Mouse (Mus musculus): ENCODE results near the gene Rnpep. TPM values are rescaled to one million over a fixed set of nuclear protein-coding genes. Genes with fewer than 3 reads are reported as not detected.
"Not testable (repeated sequence)": the region's sequence is repeated elsewhere in the genome, so short reads cannot be mapped to it uniquely, and the experiment has no call there.

The Rnpep gene
- polyA plus RNA-seq, 1 experiment from 2014 or later, result 20.0 TPM

DNA sequence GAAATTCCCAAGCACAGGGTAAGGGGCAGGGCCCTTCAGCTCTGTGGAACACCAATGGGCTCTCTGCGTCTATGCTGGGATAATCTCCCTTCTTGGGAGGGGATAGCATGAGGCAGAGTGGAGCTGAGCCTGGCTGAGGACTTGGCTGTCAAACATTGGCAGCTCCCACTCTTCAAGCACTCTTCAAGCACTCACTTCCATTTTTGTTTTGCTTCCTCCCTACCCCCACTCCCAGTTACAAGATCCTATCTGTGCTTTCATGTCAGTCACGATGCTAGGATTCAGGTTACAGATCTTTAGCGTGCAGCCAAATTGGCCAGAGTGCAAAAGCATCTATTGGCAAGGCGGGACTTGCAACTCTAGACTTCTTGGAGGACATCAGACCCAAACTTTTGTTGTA is 31.0 kb downstream of the Rnpep start:
- Histone ChIP-seq H3K27me3 (ENCODE audit: insufficient read depth, low read length) (no peaks in the 10 kb centered on the region), H3K4me1 (ENCODE audit: insufficient read depth) (peaks cover 23% of the 10 kb centered on the region), H3K9me3 (ENCODE audit: low read length) (no peaks in the 10 kb centered on the region), H3K4me2 (ENCODE audit: low read depth, low read length) (no peak overlapping the region), H3K4me3 (ENCODE audit: low read depth, low read length) (no peak overlapping the region), H3K27ac (ENCODE audit: low read depth) (no peak overlapping the region), H3K36me3 (replicated peaks; ENCODE audit: insufficient read depth, low read length) (no peaks in the 10 kb centered on the region), H3K9ac (replicated peaks) (no peak overlapping the region)
- no peak for DNase-seq
- TF ChIP-seq EP300 (IDR thresholded peaks at IDR 0.05; ENCODE audit: low read depth) (no peak), CTCF (IDR thresholded peaks at IDR 0.05; ENCODE audit: low read depth) (no peak)
- no peak for ATAC-seq
- 45% methylated on average over 4 of the region's 4 CpGs for WGBS (ENCODE audit: insufficient replicate concordance)

- DNase-seq (no peak), ATAC-seq (no peak)
- Histone ChIP-seq H3K4me2 (ENCODE audit: low read depth, low read length) (no peak overlapping the region), H3K27ac (ENCODE audit: low read depth) (no peak overlapping the region), H3K9me3 (ENCODE audit: low read length) (no peaks in the 10 kb centered on the region), H3K36me3 (replicated peaks; ENCODE audit: insufficient read depth, low read length) (no peaks in the 10 kb centered on the region), H3K9ac (replicated peaks) (no peak overlapping the region), H3K4me1 (ENCODE audit: insufficient read depth) (peaks cover 23% of the 10 kb centered on the region), H3K4me3 (ENCODE audit: low read depth, low read length) (no peak overlapping the region), H3K27me3 (ENCODE audit: insufficient read depth, low read length) (no peaks in the 10 kb centered on the region)
- TF ChIP-seq EP300 (IDR thresholded peaks at IDR 0.05; ENCODE audit: low read depth), result no peak
- TF ChIP-seq CTCF (IDR thresholded peaks at IDR 0.05; ENCODE audit: low read depth), result no peak
- WGBS (ENCODE audit: insufficient replicate concordance), result 81% methylated on average over 8 of the region's 8 CpGs
These were observed 32.5 kb downstream of the Rnpep start for GRCm38 (mm10) chr1:135251405-135251804.

GRCm38 (mm10) chr1:135250706-135251105 is 33.2 kb downstream of the Rnpep start:
- H3K4me2 ChIP-seq (ENCODE audit: low read depth, low read length), result peak overlapping the region; percentile 35
- H3K27me3 ChIP-seq (ENCODE audit: insufficient read depth, low read length), result no peaks in the 10 kb centered on the region
- no peak overlapping the region for H3K4me3 ChIP-seq (ENCODE audit: low read depth, low read length)
- ATAC-seq, result peak; percentile 93
- H3K36me3 ChIP-seq (replicated peaks; ENCODE audit: insufficient read depth, low read length), result no peaks in the 10 kb centered on the region
- H3K9me3 ChIP-seq (ENCODE audit: low read length), result no peaks in the 10 kb centered on the region
- peak; percentile 45 for DNase-seq
- 27% methylated on average over 2 of the region's 3 CpGs for WGBS (ENCODE audit: insufficient replicate concordance)
- TF ChIP-seq CTCF (IDR thresholded peaks at IDR 0.05; ENCODE audit: low read depth) (no peak), EP300 (IDR thresholded peaks at IDR 0.05; ENCODE audit: low read depth) (no peak)
- no peak overlapping the region for H3K9ac ChIP-seq (replicated peaks)
- peaks cover 23% of the 10 kb centered on the region for H3K4me1 ChIP-seq (ENCODE audit: insufficient read depth)
- H3K27ac ChIP-seq (ENCODE audit: low read depth), result peak overlapping the region; percentile 44; the same call in 1 of the 2 replicates

- no peak overlapping the region for H3K4me2 ChIP-seq (ENCODE audit: low read depth, low read length)
- ATAC-seq, result peak; percentile 44
- no peaks in the 10 kb centered on the region for H3K36me3 ChIP-seq (replicated peaks; ENCODE audit: insufficient read depth, low read length)
These were observed 35.4 kb downstream of the Rnpep start for GRCm38 (mm10) chr1:135248434-135248850.

DNA sequence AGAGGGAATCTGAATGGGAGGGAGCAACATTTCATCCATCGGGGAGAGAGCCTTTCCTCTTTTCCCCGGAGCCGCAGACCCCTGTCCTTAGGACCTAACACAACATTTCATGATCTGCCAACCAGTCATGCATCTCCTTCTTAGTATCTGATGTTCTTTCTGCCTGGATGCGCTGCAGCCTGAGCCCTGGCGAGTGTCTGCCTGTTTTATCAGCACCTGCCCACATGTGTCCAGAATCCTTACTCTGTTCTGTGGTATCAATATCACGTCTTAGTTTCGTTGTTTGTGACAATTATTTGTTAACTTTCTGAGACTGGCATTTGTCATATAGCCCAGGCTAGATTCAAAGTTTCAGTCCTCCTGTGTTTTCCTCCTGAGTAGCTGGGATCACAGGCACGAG is 39.9 kb downstream of the Rnpep start:
- no peak overlapping the region for H3K27ac ChIP-seq (ENCODE audit: low read depth)
- TF ChIP-seq CTCF (IDR thresholded peaks at IDR 0.05; ENCODE audit: low read depth) (no peak), EP300 (IDR thresholded peaks at IDR 0.05; ENCODE audit: low read depth) (no peak)
- H3K9me3 ChIP-seq (ENCODE audit: low read length), result no peaks in the 10 kb centered on the region
- H3K4me3 ChIP-seq (ENCODE audit: low read depth, low read length), result no peak overlapping the region
- ATAC-seq, result peak; percentile 50; the same call in 1 of the 2 replicates
- DNase-seq, result peak; percentile 13
- H3K9ac ChIP-seq (replicated peaks), result no peak overlapping the region
- 0 out of 2 replicates have a peak, but pooled peaks cover 5% of the 10 kb centered on the region for H3K4me1 ChIP-seq (ENCODE audit: insufficient read depth)
- 64% methylated on average over 8 of the region's 8 CpGs for WGBS (ENCODE audit: insufficient replicate concordance)
- no peaks in the 10 kb centered on the region for H3K36me3 ChIP-seq (replicated peaks; ENCODE audit: insufficient read depth, low read length)
- H3K4me2 ChIP-seq (ENCODE audit: low read depth, low read length), result no peak overlapping the region
- no peaks in the 10 kb centered on the region for H3K27me3 ChIP-seq (ENCODE audit: insufficient read depth, low read length)

More at GRCm38 (mm10) chr1:135248434-135248850, 35.4 kb downstream of the Rnpep start:
- peaks cover 23% of the 10 kb centered on the region for H3K4me1 ChIP-seq (ENCODE audit: insufficient read depth)
- WGBS (ENCODE audit: insufficient replicate concordance), result 16% methylated on average over 15 of the region's 15 CpGs
- TF ChIP-seq EP300 (IDR thresholded peaks at IDR 0.05; ENCODE audit: low read depth) (no peak), CTCF (IDR thresholded peaks at IDR 0.05; ENCODE audit: low read depth) (no peak)
- H3K27ac ChIP-seq (ENCODE audit: low read depth), result no peak overlapping the region
- DNase-seq, result peak; percentile 53
- no peaks in the 10 kb centered on the region for H3K27me3 ChIP-seq (ENCODE audit: insufficient read depth, low read length)
- H3K4me3 ChIP-seq (ENCODE audit: low read depth, low read length), result no peak overlapping the region
- H3K9ac ChIP-seq (replicated peaks), result no peak overlapping the region
- no peaks in the 10 kb centered on the region for H3K9me3 ChIP-seq (ENCODE audit: low read length)

GRCm38 (mm10) chr1:135240206-135240605 is 43.7 kb downstream of the Rnpep start:
- not testable (repeated sequence) for H3K4me1 ChIP-seq (ENCODE audit: insufficient read depth); DNase-seq; H3K27ac ChIP-seq (ENCODE audit: low read depth); H3K4me2 ChIP-seq (ENCODE audit: low read depth, low read length); H3K36me3 ChIP-seq (replicated peaks; ENCODE audit: insufficient read depth, low read length); H3K4me3 ChIP-seq (ENCODE audit: low read depth, low read length); H3K9ac ChIP-seq (replicated peaks); H3K27me3 ChIP-seq (ENCODE audit: insufficient read depth, low read length); H3K9me3 ChIP-seq (ENCODE audit: low read length)
- 61% methylated on average over 4 of the region's 4 CpGs for WGBS (ENCODE audit: insufficient replicate concordance)
- 0 out of 2 replicates have a peak, but pooled peaks have one; percentile 13 for ATAC-seq

Data from liver, postnatal 0 days (tissue).